Mouse (Mus musculus) E14TG2a.4 (cell line): ENCODE measurements around the gene Lypla2.

Source experiments
- CTCF ChIP-seq: conservative IDR thresholded peaks from 2 replicates; pipeline ENCODE4 v1.5.1; 2014; ENCODE audit warnings: low read length
- NANOG ChIP-seq: IDR thresholded peaks from 2 replicates; pipeline ENCODE4 v1.6.1; 2014; ENCODE audit warnings: borderline replicate concordance, low read length, mixed read lengths
- POU5F1 ChIP-seq: IDR thresholded peaks from 2 replicates; pipeline ENCODE4 v1.6.1; 2014; ENCODE audit warnings: low read length, borderline replicate concordance

DNA sequence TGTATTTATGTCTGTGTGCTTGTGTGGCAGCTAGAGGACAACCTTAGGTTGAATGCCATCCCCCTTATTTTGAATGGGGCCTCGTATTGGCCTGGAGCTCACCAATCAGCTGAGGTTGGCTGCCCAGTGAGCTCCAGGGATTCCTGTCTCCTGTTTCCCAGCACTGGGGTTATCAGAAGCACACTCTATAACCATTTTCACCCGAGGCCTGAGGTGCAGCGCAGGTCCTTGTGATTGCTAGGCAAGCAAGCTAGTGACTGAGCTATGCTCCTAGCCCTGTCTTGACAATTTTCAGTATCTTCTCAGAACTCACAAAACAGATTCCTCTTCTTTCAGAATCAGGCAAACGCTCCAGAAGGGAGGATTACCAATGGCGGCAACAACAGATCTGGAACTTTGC lies 12.1 kb upstream of the Lypla2 start:
- TF ChIP-seq CTCF (no peak), POU5F1 (no peak), NANOG (no peak)
